Mouse (Mus musculus) intestine, postnatal 0 days (tissue): ENCODE data around the gene Dcaf17. TPM values are rescaled to one million over a fixed set of nuclear protein-coding genes. Genes with fewer than 3 reads are reported as not detected.

ENCODE experiments used
- ATAC-seq: fragments of 200-750 bp; cut with Nextera tagmentation; 2 replicates; pipeline ENCODE4 v1.8.0; 2017; ENCODE audit warnings: mild to moderate bottlenecking, moderate TSS enrichment, moderate library complexity
- H3K27ac ChIP-seq: fragments of 300-500 bp; sonication (generic); 2 replicates; pipeline ENCODE4 v1.5.1; 2014; ENCODE audit warnings: mild to moderate bottlenecking, low read depth, low read length, moderate library complexity
- H3K27me3 ChIP-seq: fragments of 300-500 bp; sonication (generic); replicated peaks from 2 replicates; pipeline ENCODE4 v1.6.1; 2014; ENCODE audit warnings: low read length, mixed read lengths; ENCODE audit not compliant: control insufficient read depth, insufficient read depth
- H3K36me3 ChIP-seq: fragments of 300-500 bp; sonication (generic); 2 replicates; pipeline ENCODE4 v1.6.1; 2014; ENCODE audit warnings: mild to moderate bottlenecking, moderate library complexity; ENCODE audit not compliant: control insufficient read depth, insufficient read depth
- H3K4me1 ChIP-seq: fragments of 300-500 bp; sonication (generic); replicated peaks from 2 replicates; pipeline ENCODE4 v1.6.1; 2014; ENCODE audit warnings: antibody characterized with exemption, low read length, mixed read lengths; ENCODE audit not compliant: control insufficient read depth, insufficient read depth
- H3K4me2 ChIP-seq: fragments of 300-500 bp; sonication (generic); replicated peaks from 2 replicates; pipeline ENCODE4 v1.6.1; 2014; ENCODE audit warnings: low read depth, mild to moderate bottlenecking, moderate library complexity
- H3K4me3 ChIP-seq: fragments of 300-500 bp; sonication (generic); 2 replicates; pipeline ENCODE4 v1.5.1; 2014; ENCODE audit warnings: low read depth, low read length
- H3K9ac ChIP-seq: fragments of 300-500 bp; sonication (generic); 2 replicates; pipeline ENCODE4 v1.6.1; 2014; ENCODE audit warnings: mild to moderate bottlenecking, low read depth, low read length
- H3K9me3 ChIP-seq: fragments of 300-500 bp; sonication (generic); 2 replicates; pipeline ENCODE4 v1.6.1; 2016; ENCODE audit warnings: mixed run types; ENCODE audit not compliant: control insufficient read depth
- CTCF ChIP-seq: sonication (generic); IDR thresholded peaks from 2 replicates; pipeline ENCODE4 v1.5.1; 2016; ENCODE audit warnings: low read depth, mild to moderate bottlenecking, control low read depth, antibody characterized with exemption, moderate library complexity
- WGBS: fragments of 180-500 bp; shearing (Covaris S2); extraction: QIAGEN DNeasy Blood & Tissue Kit; methylation state at CpG from one replicate; pipeline ENCODE4 v1.1.7; 2014; 5-methylcytosine and 5-hydroxymethylcytosine counted together
- polyA plus RNA-seq: library from polyadenylated mRNA; unstranded; fragments of >200 nt; fragmentation: Nextera tagmentation; extraction: Ambion mirVana; gene quantifications from 2 replicates; pipeline ENCODE4 v1.2.1, GENCODE M21; 2015

Gene Dcaf17
- polyA plus RNA-seq, 1 experiment from 2014 or later, result 17.4 TPM

DNA sequence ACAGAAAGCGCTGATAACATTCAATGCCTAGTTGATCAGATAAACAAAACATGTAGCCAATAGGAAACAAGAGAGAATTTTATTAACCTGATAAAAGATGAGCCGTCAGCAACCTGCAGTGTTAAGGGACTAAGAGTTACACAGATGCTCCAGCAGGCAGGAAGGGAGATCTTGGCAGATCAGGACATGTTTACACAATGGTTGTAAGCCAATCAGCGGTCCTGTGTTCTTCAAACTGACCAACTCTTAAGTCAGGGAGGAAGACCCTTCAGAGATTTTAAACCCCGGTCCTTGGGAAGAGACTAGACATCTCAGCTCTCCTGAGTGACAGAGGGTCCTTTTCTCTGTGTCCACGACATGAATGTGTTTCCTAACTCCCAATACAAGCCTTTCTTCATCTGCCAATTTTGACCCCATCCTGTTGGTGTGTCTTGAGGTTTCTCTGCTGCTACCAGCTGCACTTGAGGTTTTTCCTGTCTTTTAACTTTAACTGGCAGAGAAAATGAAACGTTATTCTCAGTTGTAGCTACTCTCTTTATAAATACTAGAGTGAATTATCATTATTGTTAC, 8.3 kb upstream of the Dcaf17 start:
- Histone ChIP-seq H3K36me3 (no peaks in the 10 kb centered on the region), H3K9ac (no peak overlapping the region), H3K9me3 (no peaks in the 10 kb centered on the region), H3K27ac (no peak overlapping the region), H3K4me2 (no peak overlapping the region), H3K4me1 (0 out of 2 replicates have a peak, but pooled peaks cover 3% of the 10 kb centered on the region), H3K27me3 (no peaks in the 10 kb centered on the region), H3K4me3 (no peak overlapping the region)
- WGBS, result 37% methylated on average over 6 of the region's 6 CpGs
- no peak for ATAC-seq
- no peak for TF ChIP-seq CTCF

DNA sequence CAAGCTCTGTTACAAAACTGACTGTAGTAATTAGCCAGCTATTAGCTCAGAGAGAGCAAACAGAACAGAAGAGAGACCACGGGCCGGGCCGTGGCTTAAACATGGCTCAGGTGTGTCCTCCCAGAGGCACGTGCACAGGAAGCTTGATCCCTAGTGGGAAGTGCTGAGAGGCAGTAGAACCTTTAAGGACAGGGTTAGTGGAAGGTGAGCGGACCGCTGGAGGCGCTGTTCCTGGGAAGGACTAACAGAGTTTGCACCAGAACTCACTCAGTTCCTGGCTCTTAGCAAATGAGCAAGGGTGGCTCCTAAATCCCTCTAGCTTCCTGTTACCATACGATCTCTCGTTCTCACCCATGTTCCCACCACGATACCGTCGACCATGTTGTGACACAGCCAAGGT, 6.2 kb upstream of the Dcaf17 start:
- 0 out of 2 replicates have a peak, but pooled peaks cover 3% of the 10 kb centered on the region for H3K4me1 ChIP-seq
- no peak overlapping the region for H3K27ac ChIP-seq
- H3K9me3 ChIP-seq, result no peaks in the 10 kb centered on the region
- WGBS, result 68% methylated on average over 12 of the region's 12 CpGs
- ATAC-seq, result peak; percentile 50; the same call in 1 of the 2 replicates
- no peak overlapping the region for H3K4me3 ChIP-seq
- H3K9ac ChIP-seq, result no peak overlapping the region
- no peaks in the 10 kb centered on the region for H3K27me3 ChIP-seq
- H3K4me2 ChIP-seq, result no peak overlapping the region
- H3K36me3 ChIP-seq, result no peaks in the 10 kb centered on the region
- TF ChIP-seq CTCF, result peak; percentile 54

GRCm38 (mm10) chr2:71050511-71050910, 4.6 kb upstream of the Dcaf17 start:
- Histone ChIP-seq H3K9ac (no peak overlapping the region), H3K4me1 (0 out of 2 replicates have a peak, but pooled peaks cover 6% of the 10 kb centered on the region), H3K4me3 (no peak overlapping the region), H3K27ac (no peak overlapping the region), H3K9me3 (no peaks in the 10 kb centered on the region), H3K27me3 (no peaks in the 10 kb centered on the region), H3K4me2 (no peak overlapping the region), H3K36me3 (no peaks in the 10 kb centered on the region)
- no peak for ATAC-seq
- TF ChIP-seq CTCF, result no peak
- 62% methylated on average over 7 of the region's 7 CpGs for WGBS

DNA sequence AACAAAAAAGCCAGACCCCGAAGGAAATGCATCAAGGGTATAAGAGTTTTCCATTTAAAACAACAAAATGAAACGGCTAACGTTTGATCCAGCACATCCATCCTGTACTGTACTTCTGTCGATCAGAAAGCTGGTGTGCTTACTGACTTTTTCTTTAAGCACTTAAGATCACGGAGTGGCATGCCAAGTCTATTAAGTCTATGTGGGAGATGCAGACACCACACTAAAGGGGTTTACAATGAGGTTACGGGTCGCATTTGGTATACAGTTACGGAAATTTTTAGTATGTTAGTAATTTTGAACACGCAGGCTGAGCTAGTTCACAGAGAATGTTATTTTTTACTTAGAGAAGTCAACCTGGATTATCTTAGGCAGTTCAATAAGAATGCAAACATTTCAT, 412 bp upstream of the Dcaf17 start:
- H3K4me2 ChIP-seq, result peak overlapping the region; percentile 88
- peak overlapping the region; percentile 63 for H3K9ac ChIP-seq
- H3K4me3 ChIP-seq, result peak overlapping the region; percentile 84
- H3K36me3 ChIP-seq, result peaks cover 9% of the 10 kb centered on the region
- H3K9me3 ChIP-seq, result no peaks in the 10 kb centered on the region
- no peaks in the 10 kb centered on the region for H3K27me3 ChIP-seq
- TF ChIP-seq CTCF, result no peak
- ATAC-seq, result no peak
- WGBS, result 26% methylated on average over 9 of the region's 9 CpGs
- H3K4me1 ChIP-seq, result 0 out of 2 replicates have a peak, but pooled peaks cover 5% of the 10 kb centered on the region
- no peak overlapping the region for H3K27ac ChIP-seq

- TF ChIP-seq CTCF, result peak; percentile 45
- H3K4me1 ChIP-seq, result 0 out of 2 replicates have a peak, but pooled peaks cover 5% of the 10 kb centered on the region
- ATAC-seq, result no peak
- no peaks in the 10 kb centered on the region for H3K27me3 ChIP-seq
- peak overlapping the region; percentile 88 for H3K4me2 ChIP-seq
- no peaks in the 10 kb centered on the region for H3K9me3 ChIP-seq
- peaks cover 15% of the 10 kb centered on the region for H3K36me3 ChIP-seq
- WGBS, result 10% methylated on average over 21 of the region's 21 CpGs
- peak overlapping the region; percentile 87 for H3K9ac ChIP-seq
- peak overlapping the region; percentile 98 for H3K27ac ChIP-seq
- H3K4me3 ChIP-seq, result peak overlapping the region; percentile 84
Observed at GRCm38 (mm10) chr2:71056115-71056835, 1.1 kb downstream of the Dcaf17 start.

GRCm38 (mm10) chr2:71071601-71072000, 16.5 kb downstream of the Dcaf17 start:
- no peaks in the 10 kb centered on the region for H3K4me1 ChIP-seq
- H3K27me3 ChIP-seq, result no peaks in the 10 kb centered on the region
- WGBS, result 98% methylated on average over 4 of the region's 4 CpGs
- no peak for TF ChIP-seq CTCF
- no peak overlapping the region for H3K4me3 ChIP-seq
- no peak overlapping the region for H3K9ac ChIP-seq
- no peaks in the 10 kb centered on the region for H3K9me3 ChIP-seq
- H3K36me3 ChIP-seq, result 0 out of 2 replicates have a peak, but pooled peaks cover 7% of the 10 kb centered on the region
- no peak overlapping the region for H3K27ac ChIP-seq
- ATAC-seq, result no peak
- H3K4me2 ChIP-seq, result no peak overlapping the region
